Mouse (Mus musculus): ENCODE results near the gene Cpd. TPM values are rescaled to one million over a fixed set of nuclear protein-coding genes. Genes with fewer than 3 reads are reported as not detected.
A peak's percentile ranks its signal among the peaks of the same experiment; 100 is the strongest.
"Not testable (repeated sequence)": the region's sequence is repeated elsewhere in the genome, so short reads cannot be mapped to it uniquely, and the experiment has no call there.

Cpd gene
- total RNA-seq, 4 experiments from 2014 or later, result 26.9 to 31.3 (median 28.8) TPM

GRCm38 (mm10) chr11:76847354-76847753 is 536 bp upstream of the Cpd start:
- no peak for DNase-seq (ENCODE audit: low spot score in 2 of 2)

- DNase-seq (ENCODE audit: low spot score in 2 of 2), result no peak
Observed at GRCm38 (mm10) chr11:76846011-76846877, 574 bp downstream of the Cpd start.

GRCm38 (mm10) chr11:76845275-76845980 is 1.4 kb downstream of the Cpd start:
- no peak for DNase-seq (ENCODE audit: low spot score in 2 of 2)

- no peak for DNase-seq (ENCODE audit: low spot score in 2 of 2)
Observed at GRCm38 (mm10) chr11:76838573-76838972, 8.2 kb downstream of the Cpd start.

GRCm38 (mm10) chr11:76836317-76836716 is 10.5 kb downstream of the Cpd start:
- DNase-seq (ENCODE audit: low spot score in 2 of 2), result no peak

- no peak for DNase-seq (ENCODE audit: low spot score in 2 of 2)
Observed at GRCm38 (mm10) chr11:76835868-76836267, 10.9 kb downstream of the Cpd start.

GRCm38 (mm10) chr11:76834665-76835064 is 12.2 kb downstream of the Cpd start:
- DNase-seq (ENCODE audit: low spot score in 2 of 2), result no peak

- DNase-seq (ENCODE audit: low spot score in 2 of 2), result no peak
Observed at GRCm38 (mm10) chr11:76824885-76825265, 21.9 kb downstream of the Cpd start.

GRCm38 (mm10) chr11:76824238-76824884 is 22.5 kb downstream of the Cpd start:
- no peak for DNase-seq (ENCODE audit: low spot score in 2 of 2)

- DNase-seq (ENCODE audit: low spot score in 2 of 2), result no peak
Observed at GRCm38 (mm10) chr11:76823641-76824040, 23.2 kb downstream of the Cpd start.

- DNase-seq (ENCODE audit: low spot score in 2 of 2), result no peak
Observed at GRCm38 (mm10) chr11:76821353-76821752, 25.5 kb downstream of the Cpd start.

GRCm38 (mm10) chr11:76817664-76818063 is 29.2 kb downstream of the Cpd start:
- no peak for DNase-seq (ENCODE audit: low spot score in 2 of 2)

GRCm38 (mm10) chr11:76810706-76811495 is 35.9 kb downstream of the Cpd start:
- DNase-seq (ENCODE audit: low spot score in 2 of 2), result peak; percentile 10 to 23

- DNase-seq (ENCODE audit: low spot score in 2 of 2), result no peak
Observed at GRCm38 (mm10) chr11:76809450-76809849, 37.4 kb downstream of the Cpd start.

- no peak for DNase-seq (ENCODE audit: low spot score in 2 of 2)
Observed at GRCm38 (mm10) chr11:76808550-76808949, 38.3 kb downstream of the Cpd start.

- DNase-seq (ENCODE audit: low spot score in 2 of 2), result no peak
Observed at GRCm38 (mm10) chr11:76807007-76807679, 39.7 kb downstream of the Cpd start.

GRCm38 (mm10) chr11:76806026-76806425 is 40.8 kb downstream of the Cpd start:
- DNase-seq (ENCODE audit: low spot score in 2 of 2), result no peak

- DNase-seq (ENCODE audit: low spot score in 2 of 2), result not testable (repeated sequence)
Observed at GRCm38 (mm10) chr11:76805072-76805471, 41.7 kb downstream of the Cpd start.

- DNase-seq (ENCODE audit: low spot score in 2 of 2), result no peak
Observed at GRCm38 (mm10) chr11:76803266-76803665, 43.6 kb downstream of the Cpd start.

- DNase-seq (ENCODE audit: low spot score in 2 of 2), result no peak
Observed at GRCm38 (mm10) chr11:76797236-76797635, 49.6 kb downstream of the Cpd start.

GRCm38 (mm10) chr11:76795326-76795725 is 51.5 kb downstream of the Cpd start:
- DNase-seq (ENCODE audit: low spot score in 2 of 2), result no peak
